Mouse (Mus musculus) gastrocnemius, postnatal 10 days (tissue): ENCODE measurements at regions not wholly inside any gene's neighbourhood (a gene's known extent, or its start where the extent isn't known, plus 50 kb on each side); places are given as distances from the start of the nearest gene placed in this dataset.

ENCODE experiments used
- DNase-seq: peaks from one replicate; pipeline ENCODE4 v3.0.0; 2021; ENCODE audit warnings: mixed read lengths

GRCm38 (mm10) chr2:48465483-48465882 is 348.4 kb upstream of the Acvr2a start:
- no peak for DNase-seq

- DNase-seq = no peak
Measured at GRCm38 (mm10) chr2:48468895-48469294, 345.0 kb upstream of the Acvr2a start.

GRCm38 (mm10) chr2:48469357-48469756 is 344.6 kb upstream of the Acvr2a start:
- no peak for DNase-seq

GRCm38 (mm10) chr2:48473102-48473501 is 340.8 kb upstream of the Acvr2a start:
- no peak for DNase-seq

GRCm38 (mm10) chr2:48474642-48475041 is 339.3 kb upstream of the Acvr2a start:
- DNase-seq = no peak

- DNase-seq = no peak
Measured at GRCm38 (mm10) chr2:48476777-48477176, 337.1 kb upstream of the Acvr2a start.

- DNase-seq = no peak
Measured at GRCm38 (mm10) chr2:48477336-48477735, 336.6 kb upstream of the Acvr2a start.

- no peak for DNase-seq
Measured at GRCm38 (mm10) chr2:48479601-48480000, 334.3 kb upstream of the Acvr2a start.

GRCm38 (mm10) chr2:48480428-48481191 is 333.3 kb upstream of the Acvr2a start:
- no peak for DNase-seq

- DNase-seq = no peak
Measured at GRCm38 (mm10) chr2:48481209-48481742, 332.6 kb upstream of the Acvr2a start.

GRCm38 (mm10) chr2:48493574-48493973 is 320.3 kb upstream of the Acvr2a start:
- DNase-seq = no peak

- DNase-seq = no peak
Measured at GRCm38 (mm10) chr2:48494065-48494464, 319.8 kb upstream of the Acvr2a start.

- DNase-seq = no peak
Measured at GRCm38 (mm10) chr2:48494632-48495031, 319.3 kb upstream of the Acvr2a start.

- DNase-seq = no peak
Measured at GRCm38 (mm10) chr2:48498047-48498723, 315.7 kb upstream of the Acvr2a start.

- DNase-seq = no peak
Measured at GRCm38 (mm10) chr2:48499396-48499795, 314.5 kb upstream of the Acvr2a start.

GRCm38 (mm10) chr2:48501387-48501786 is 312.5 kb upstream of the Acvr2a start:
- no peak for DNase-seq

GRCm38 (mm10) chr2:48513848-48514247 is 300.1 kb upstream of the Acvr2a start:
- no peak for DNase-seq

GRCm38 (mm10) chr2:48519838-48520404 is 294.0 kb upstream of the Acvr2a start:
- no peak for DNase-seq

- peak; percentile 10 for DNase-seq
Measured at GRCm38 (mm10) chr2:48520535-48520971, 293.4 kb upstream of the Acvr2a start.

- no peak for DNase-seq
Measured at GRCm38 (mm10) chr2:48535453-48535852, 278.5 kb upstream of the Acvr2a start.

- DNase-seq = no peak
Measured at GRCm38 (mm10) chr2:48536930-48537329, 277.0 kb upstream of the Acvr2a start.

- no peak for DNase-seq
Measured at GRCm38 (mm10) chr2:48538668-48539341, 275.1 kb upstream of the Acvr2a start.
